Mouse (Mus musculus): ENCODE measurements around the gene Nkx1-2. TPM values are rescaled to one million over a fixed set of nuclear protein-coding genes. Genes with fewer than 3 reads are reported as not detected.

Nkx1-2 gene
- polyA plus RNA-seq, 1 experiment from 2014 or later: 0.32 TPM

GRCm38 (mm10) chr7:132626174-132626573, 26.7 kb upstream of the Nkx1-2 start:
- no peak overlapping the region for H3K4me3 ChIP-seq (ENCODE audit: low read depth, low read length)
- WGBS: 26% methylated on average over 4 of the region's 4 CpGs
- ATAC-seq (ENCODE audit: low read depth): no peak
- H3K9ac ChIP-seq (replicated peaks; ENCODE audit: low read depth, low read length): no peak overlapping the region
- no peak overlapping the region for H3K4me2 ChIP-seq (ENCODE audit: low read depth, low read length)
- H3K9me3 ChIP-seq (ENCODE audit: control insufficient read depth, low read length): no peaks in the 10 kb centered on the region
- no peaks in the 10 kb centered on the region for H3K27me3 ChIP-seq (ENCODE audit: control insufficient read depth, insufficient read depth, low read length)
- H3K36me3 ChIP-seq (ENCODE audit: control insufficient read depth, insufficient read depth, low read length): no peaks in the 10 kb centered on the region
- H3K4me1 ChIP-seq (ENCODE audit: control insufficient read depth, insufficient read depth, low read length): no peaks in the 10 kb centered on the region
- no peak overlapping the region for H3K27ac ChIP-seq (ENCODE audit: low read depth, low read length)

- H3K4me1 ChIP-seq (ENCODE audit: control insufficient read depth, insufficient read depth, low read length): no peaks in the 10 kb centered on the region
- H3K4me3 ChIP-seq (ENCODE audit: low read depth, low read length): no peak overlapping the region
- no peak for ATAC-seq (ENCODE audit: low read depth)
- no peak overlapping the region for H3K4me2 ChIP-seq (ENCODE audit: low read depth, low read length)
- H3K9ac ChIP-seq (replicated peaks; ENCODE audit: low read depth, low read length): no peak overlapping the region
- 74% methylated on average over 10 of the region's 10 CpGs for WGBS
- no peaks in the 10 kb centered on the region for H3K27me3 ChIP-seq (ENCODE audit: control insufficient read depth, insufficient read depth, low read length)
- no peaks in the 10 kb centered on the region for H3K9me3 ChIP-seq (ENCODE audit: control insufficient read depth, low read length)
- no peaks in the 10 kb centered on the region for H3K36me3 ChIP-seq (ENCODE audit: control insufficient read depth, insufficient read depth, low read length)
- H3K27ac ChIP-seq (ENCODE audit: low read depth, low read length): no peak overlapping the region
Observed at GRCm38 (mm10) chr7:132624161-132624560, 24.7 kb upstream of the Nkx1-2 start.

- Histone ChIP-seq H3K4me3 (ENCODE audit: low read depth, low read length) (no peak overlapping the region), H3K9ac (replicated peaks; ENCODE audit: low read depth, low read length) (no peak overlapping the region), H3K27ac (ENCODE audit: low read depth, low read length) (no peak overlapping the region), H3K4me1 (ENCODE audit: control insufficient read depth, insufficient read depth, low read length) (no peaks in the 10 kb centered on the region), H3K36me3 (ENCODE audit: control insufficient read depth, insufficient read depth, low read length) (no peaks in the 10 kb centered on the region), H3K4me2 (ENCODE audit: low read depth, low read length) (no peak overlapping the region), H3K27me3 (ENCODE audit: control insufficient read depth, insufficient read depth, low read length) (no peaks in the 10 kb centered on the region), H3K9me3 (ENCODE audit: control insufficient read depth, low read length) (no peaks in the 10 kb centered on the region)
- 93% methylated on average over 15 of the region's 15 CpGs for WGBS
- no peak for ATAC-seq (ENCODE audit: low read depth)
Observed at GRCm38 (mm10) chr7:132619975-132620918, 20.8 kb upstream of the Nkx1-2 start.

GRCm38 (mm10) chr7:132619549-132619948, 20.1 kb upstream of the Nkx1-2 start:
- Histone ChIP-seq H3K27me3 (ENCODE audit: control insufficient read depth, insufficient read depth, low read length) (no peaks in the 10 kb centered on the region), H3K4me2 (ENCODE audit: low read depth, low read length) (no peak overlapping the region), H3K36me3 (ENCODE audit: control insufficient read depth, insufficient read depth, low read length) (no peaks in the 10 kb centered on the region), H3K4me3 (ENCODE audit: low read depth, low read length) (no peak overlapping the region), H3K9me3 (ENCODE audit: control insufficient read depth, low read length) (no peaks in the 10 kb centered on the region), H3K9ac (replicated peaks; ENCODE audit: low read depth, low read length) (no peak overlapping the region), H3K27ac (ENCODE audit: low read depth, low read length) (no peak overlapping the region), H3K4me1 (ENCODE audit: control insufficient read depth, insufficient read depth, low read length) (no peaks in the 10 kb centered on the region)
- 89% methylated on average over 8 of the region's 8 CpGs for WGBS
- ATAC-seq (ENCODE audit: low read depth): no peak

GRCm38 (mm10) chr7:132617021-132617564, 17.7 kb upstream of the Nkx1-2 start:
- WGBS: 84% methylated on average over 5 of the region's 5 CpGs
- Histone ChIP-seq H3K9me3 (ENCODE audit: control insufficient read depth, low read length) (no peaks in the 10 kb centered on the region), H3K9ac (replicated peaks; ENCODE audit: low read depth, low read length) (no peak overlapping the region), H3K27me3 (ENCODE audit: control insufficient read depth, insufficient read depth, low read length) (no peaks in the 10 kb centered on the region), H3K4me2 (ENCODE audit: low read depth, low read length) (no peak overlapping the region), H3K27ac (ENCODE audit: low read depth, low read length) (no peak overlapping the region), H3K36me3 (ENCODE audit: control insufficient read depth, insufficient read depth, low read length) (no peaks in the 10 kb centered on the region), H3K4me3 (ENCODE audit: low read depth, low read length) (no peak overlapping the region), H3K4me1 (ENCODE audit: control insufficient read depth, insufficient read depth, low read length) (no peaks in the 10 kb centered on the region)
- ATAC-seq (ENCODE audit: low read depth): no peak

GRCm38 (mm10) chr7:132616391-132616790, 17.0 kb upstream of the Nkx1-2 start:
- Histone ChIP-seq H3K4me3 (ENCODE audit: low read depth, low read length) (no peak overlapping the region), H3K9ac (replicated peaks; ENCODE audit: low read depth, low read length) (no peak overlapping the region), H3K9me3 (ENCODE audit: control insufficient read depth, low read length) (no peaks in the 10 kb centered on the region), H3K27ac (ENCODE audit: low read depth, low read length) (no peak overlapping the region), H3K27me3 (ENCODE audit: control insufficient read depth, insufficient read depth, low read length) (no peaks in the 10 kb centered on the region), H3K4me1 (ENCODE audit: control insufficient read depth, insufficient read depth, low read length) (no peaks in the 10 kb centered on the region), H3K36me3 (ENCODE audit: control insufficient read depth, insufficient read depth, low read length) (no peaks in the 10 kb centered on the region), H3K4me2 (ENCODE audit: low read depth, low read length) (no peak overlapping the region)
- ATAC-seq (ENCODE audit: low read depth): no peak
- 17% methylated on average over 6 of the region's 6 CpGs for WGBS

GRCm38 (mm10) chr7:132615346-132615745, 15.9 kb upstream of the Nkx1-2 start:
- Histone ChIP-seq H3K9ac (replicated peaks; ENCODE audit: low read depth, low read length) (no peak overlapping the region), H3K36me3 (ENCODE audit: control insufficient read depth, insufficient read depth, low read length) (no peaks in the 10 kb centered on the region), H3K9me3 (ENCODE audit: control insufficient read depth, low read length) (no peaks in the 10 kb centered on the region), H3K27ac (ENCODE audit: low read depth, low read length) (no peak overlapping the region), H3K4me2 (ENCODE audit: low read depth, low read length) (no peak overlapping the region), H3K4me3 (ENCODE audit: low read depth, low read length) (no peak overlapping the region), H3K4me1 (ENCODE audit: control insufficient read depth, insufficient read depth, low read length) (no peaks in the 10 kb centered on the region; the same call in 1 of the 2 replicates), H3K27me3 (ENCODE audit: control insufficient read depth, insufficient read depth, low read length) (no peaks in the 10 kb centered on the region)
- 9% methylated on average over 3 of the region's 3 CpGs for WGBS
- ATAC-seq (ENCODE audit: low read depth): no peak

- Histone ChIP-seq H3K27ac (ENCODE audit: low read depth, low read length) (no peak overlapping the region), H3K9me3 (ENCODE audit: control insufficient read depth, low read length) (no peaks in the 10 kb centered on the region), H3K4me3 (ENCODE audit: low read depth, low read length) (no peak overlapping the region), H3K36me3 (ENCODE audit: control insufficient read depth, insufficient read depth, low read length) (no peaks in the 10 kb centered on the region), H3K4me2 (ENCODE audit: low read depth, low read length) (no peak overlapping the region), H3K9ac (replicated peaks; ENCODE audit: low read depth, low read length) (no peak overlapping the region), H3K27me3 (ENCODE audit: control insufficient read depth, insufficient read depth, low read length) (no peaks in the 10 kb centered on the region), H3K4me1 (ENCODE audit: control insufficient read depth, insufficient read depth, low read length) (no peaks in the 10 kb centered on the region; the same call in 1 of the 2 replicates)
- WGBS: 92% methylated on average over 8 of the region's 8 CpGs
- ATAC-seq (ENCODE audit: low read depth): no peak
Observed at GRCm38 (mm10) chr7:132611530-132611929, 12.1 kb upstream of the Nkx1-2 start.

All from neural tube, embryonic 14.5 days (tissue).